Comparison of ENCODE assay signal across 9 mouse cellular contexts in the genomic region with DNA sequence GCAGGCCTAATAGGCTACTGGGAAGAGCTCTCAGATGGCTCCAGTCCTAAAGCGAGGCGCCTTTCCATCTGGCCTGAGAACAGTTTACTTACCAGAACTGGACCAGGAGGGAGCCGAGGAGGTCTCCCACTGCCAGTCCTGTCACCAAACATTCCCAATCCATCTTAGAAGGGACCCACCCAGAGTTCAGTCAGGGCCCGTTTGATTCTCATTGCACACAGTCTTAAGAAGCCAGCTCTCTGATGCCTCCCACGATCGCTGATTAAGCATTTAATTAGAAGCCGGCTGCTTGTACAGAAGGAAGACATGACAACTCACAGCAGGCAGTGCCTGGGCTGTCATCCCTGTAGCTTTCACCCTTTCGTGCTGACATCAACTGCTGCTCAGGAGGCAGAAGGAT.
DNase-seq lines count a peak whose midpoint lies in the region; ATAC-seq lines count a peak whose summit lies in the region.
"Had no signal": no experiment of that assay in that cellular context is flagged by ENCODE, and none has a peak within 500 bp of the region (broad histone marks: within the 10 kb centered on the region; RNA-seq: fewer than 3 reads in every experiment).

No protein-coding gene starts in this region.

- intact Hi-C loops in left cerebral cortex, postnatal 4 days (cut with DNase I), result no loop called here

- 76% methylated on average over 8 of the region's 8 CpGs for WGBS in forebrain, embryonic 10.5 days
- 71% methylated on average over 8 of the region's 8 CpGs for WGBS in forebrain, embryonic 11.5 days
- 49% methylated on average over 8 of the region's 8 CpGs for WGBS in forebrain, embryonic 14.5 days

- DNase-seq in forebrain, embryonic 10.5 days (ENCODE audit: extremely low spot score, low spot score), result no peak
- DNase-seq in forebrain, embryonic 11.5 days (ENCODE audit: low spot score), result no peak
- peak; percentile 50 for DNase-seq in left cerebral cortex, postnatal 4 days
- no peak for DNase-seq in left cerebral cortex, adult 9 months (ENCODE audit: low spot score in 2 of 2)
- peak; percentile 66 for DNase-seq in forebrain, embryonic 14.5 days (ENCODE audit: low spot score)
- DNase-seq in lung, postnatal 25 days (ENCODE audit: low spot score), result peak; percentile 38
- DNase-seq in spleen, adult 12 weeks (ENCODE audit: low spot score), result no peak
- DNase-seq: liver, postnatal 0 days had no signal

- peaks cover 9% of the 10 kb centered on the region for H3K36me3 ChIP-seq in forebrain, embryonic 10.5 days (replicated peaks)
- H3K36me3 ChIP-seq in forebrain, embryonic 11.5 days (ENCODE audit: control insufficient read depth, insufficient read depth, low read length), result no peaks in the 10 kb centered on the region
- no peaks in the 10 kb centered on the region for H3K36me3 ChIP-seq in forebrain, embryonic 14.5 days (ENCODE audit: control insufficient read depth, insufficient read depth, low read length)

- H3K9me3 ChIP-seq in forebrain, embryonic 10.5 days, result no peaks in the 10 kb centered on the region
- no peaks in the 10 kb centered on the region for H3K9me3 ChIP-seq in forebrain, embryonic 11.5 days (ENCODE audit: control insufficient read depth, low read length)
- no peaks in the 10 kb centered on the region for H3K9me3 ChIP-seq in forebrain, embryonic 14.5 days (replicated peaks; ENCODE audit: control insufficient read depth, low read length)

- no peaks in the 10 kb centered on the region for H3K27me3 ChIP-seq in forebrain, embryonic 10.5 days (ENCODE audit: poor library complexity, severe bottlenecking)
- no peaks in the 10 kb centered on the region for H3K27me3 ChIP-seq in forebrain, embryonic 11.5 days (ENCODE audit: control insufficient read depth, insufficient read depth, low read length)
- H3K27me3 ChIP-seq in forebrain, embryonic 14.5 days (replicated peaks; ENCODE audit: control insufficient read depth, insufficient read depth, low read length), result no peaks in the 10 kb centered on the region

- no peak overlapping the region for H3K9ac ChIP-seq in forebrain, embryonic 11.5 days (ENCODE audit: low read length)
- no peak overlapping the region for H3K9ac ChIP-seq in forebrain, embryonic 14.5 days (ENCODE audit: low read length)
- H3K9ac ChIP-seq: liver, postnatal 0 days had no signal

- no peak for ATAC-seq in forebrain, embryonic 11.5 days (replicated peaks; ENCODE audit: low FRiP score)
- peak; percentile 20; the same call in 1 of the 2 replicates for ATAC-seq in forebrain, embryonic 14.5 days
- ATAC-seq in frontal cortex, adult (ENCODE audit: low TSS enrichment), result no peak
- ATAC-seq: liver, postnatal 0 days had no signal

- H3K4me3 ChIP-seq in forebrain, embryonic 10.5 days, result no peak overlapping the region
- H3K4me3 ChIP-seq in forebrain, embryonic 11.5 days (ENCODE audit: low read depth, low read length), result no peak overlapping the region
- no peak overlapping the region for H3K4me3 ChIP-seq in forebrain, embryonic 14.5 days (ENCODE audit: low read depth, low read length)

- H3K4me1 ChIP-seq in forebrain, embryonic 10.5 days, result no peaks in the 10 kb centered on the region; the same call in 1 of the 2 replicates
- no peaks in the 10 kb centered on the region for H3K4me1 ChIP-seq in forebrain, embryonic 11.5 days (replicated peaks; ENCODE audit: control insufficient read depth, insufficient read depth, low read length)
- 0 out of 2 replicates have a peak, but pooled peaks cover 4% of the 10 kb centered on the region for H3K4me1 ChIP-seq in forebrain, embryonic 14.5 days (ENCODE audit: control insufficient read depth, insufficient read depth, low read length)

- H3K27ac ChIP-seq in forebrain, embryonic 10.5 days, result 0 out of 2 replicates have a peak overlapping the region, but pooled peaks have one; percentile 11
- H3K27ac ChIP-seq in forebrain, embryonic 11.5 days (ENCODE audit: low read depth, low read length), result no peak overlapping the region
- H3K27ac ChIP-seq in forebrain, embryonic 14.5 days (ENCODE audit: low read depth, low read length), result peak overlapping the region; percentile 17; the same call in 1 of the 2 replicates

- no peak overlapping the region for H3K4me2 ChIP-seq in forebrain, embryonic 11.5 days (ENCODE audit: low read depth, low read length, severe bottlenecking)
- no peak overlapping the region for H3K4me2 ChIP-seq in forebrain, embryonic 14.5 days (ENCODE audit: low read length)

Comparison
In these comparisons a context has a peak if more than half of its experiments do, and no peak if none do; other contexts are left out.
1. DNase-seq: peak in left cerebral cortex, postnatal 4 days (single experiment), forebrain, embryonic 14.5 days (single experiment) and lung, postnatal 25 days (single experiment); none in forebrain, embryonic 10.5 days (single experiment), forebrain, embryonic 11.5 days (single experiment), left cerebral cortex, adult 9 months (0 of 2) and spleen, adult 12 weeks (single experiment).